Mouse (Mus musculus) erythroblast, embryonic 14.5 days (primary cell): ENCODE results near the gene Ccnt2. TPM values are rescaled to one million over a fixed set of nuclear protein-coding genes. Genes with fewer than 3 reads are reported as not detected.
"Not testable (repeated sequence)": the region's sequence is repeated elsewhere in the genome, so short reads cannot be mapped to it uniquely, and the experiment has no call there.

Source experiments
- H3K27me3 ChIP-seq: 2 replicates; pipeline ENCODE4 v1.6.1; 2012; ENCODE audit warnings: inconsistent platforms; ENCODE audit not compliant: control insufficient read depth
- H3K36me3 ChIP-seq: 2 replicates; pipeline ENCODE4 v1.6.1; 2012; ENCODE audit warnings: mild to moderate bottlenecking, inconsistent platforms; ENCODE audit not compliant: control insufficient read depth
- H3K4me1 ChIP-seq: 2 replicates; pipeline ENCODE4 v1.6.1; 2012; ENCODE audit warnings: inconsistent platforms; ENCODE audit not compliant: control insufficient read depth
- H3K4me3 ChIP-seq: replicated peaks from 2 replicates; pipeline ENCODE3; 2012; ENCODE audit warnings: moderate library complexity, mild to moderate bottlenecking, inconsistent platforms
- H3K9me3 ChIP-seq: 2 replicates; pipeline ENCODE4 v1.6.1; 2012; ENCODE audit warnings: low read length, inconsistent platforms, mixed read lengths; ENCODE audit not compliant: control insufficient read depth
- GATA1 ChIP-seq: IDR thresholded peaks from 2 replicates; pipeline ENCODE4 v1.6.1; 2012; ENCODE audit warnings: low read length, inconsistent platforms, mixed read lengths
- TAL1 ChIP-seq: IDR thresholded peaks from 3 replicates; pipeline ENCODE4 v1.6.1; 2012; ENCODE audit warnings: low read length, inconsistent platforms, mixed read lengths
- polyA plus RNA-seq: library from polyadenylated mRNA; stranded (reverse); fragments of >175 nt; gene quantifications from 2 replicates; pipeline ENCODE4 v1.2.3, GENCODE M21; 2012

The Ccnt2 gene
- polyA plus RNA-seq, 1 experiment: 1.2 TPM

GRCm38 (mm10) chr1:127756331-127757163 is 17.4 kb upstream of the Ccnt2 start:
- no peaks in the 10 kb centered on the region for H3K9me3 ChIP-seq
- no peaks in the 10 kb centered on the region for H3K27me3 ChIP-seq
- H3K4me3 ChIP-seq: peak overlapping the region; percentile 61
- H3K36me3 ChIP-seq: peaks cover 18% of the 10 kb centered on the region
- peaks cover 70% of the 10 kb centered on the region for H3K4me1 ChIP-seq
- TF ChIP-seq GATA1: peak; percentile 92
- peak; percentile 86 for TF ChIP-seq TAL1

GRCm38 (mm10) chr1:127757164-127757545 is 16.8 kb upstream of the Ccnt2 start:
- H3K4me1 ChIP-seq: peaks cover 73% of the 10 kb centered on the region

GRCm38 (mm10) chr1:127765468-127765867 is 8.5 kb upstream of the Ccnt2 start:
- peaks cover 13% of the 10 kb centered on the region for H3K4me1 ChIP-seq
- H3K27me3 ChIP-seq: no peaks in the 10 kb centered on the region
- H3K36me3 ChIP-seq: peaks cover 35% of the 10 kb centered on the region
- no peaks in the 10 kb centered on the region for H3K9me3 ChIP-seq
- TF ChIP-seq TAL1 (no peak), GATA1 (no peak)
- H3K4me3 ChIP-seq: no peak overlapping the region

More at GRCm38 (mm10) chr1:127757164-127757545, 16.8 kb upstream of the Ccnt2 start:
- H3K36me3 ChIP-seq: peaks cover 21% of the 10 kb centered on the region
- H3K27me3 ChIP-seq, H3K9me3 ChIP-seq: not testable (repeated sequence)
- peak overlapping the region; percentile 61 for H3K4me3 ChIP-seq

GRCm38 (mm10) chr1:127766741-127767140 is 7.2 kb upstream of the Ccnt2 start:
- Histone ChIP-seq H3K4me3 (no peak overlapping the region), H3K9me3 (no peaks in the 10 kb centered on the region), H3K4me1 (peaks cover 7% of the 10 kb centered on the region), H3K36me3 (peaks cover 35% of the 10 kb centered on the region), H3K27me3 (no peaks in the 10 kb centered on the region)
- TF ChIP-seq TAL1 (no peak), GATA1 (no peak)

GRCm38 (mm10) chr1:127773198-127773802 is 664 bp upstream of the Ccnt2 start:
- H3K9me3 ChIP-seq: no peaks in the 10 kb centered on the region
- peaks cover 37% of the 10 kb centered on the region for H3K36me3 ChIP-seq
- H3K4me1 ChIP-seq: peaks cover 41% of the 10 kb centered on the region
- H3K27me3 ChIP-seq: no peaks in the 10 kb centered on the region
- no peak for TF ChIP-seq TAL1
- no peak for TF ChIP-seq GATA1
- peak overlapping the region; percentile 87 for H3K4me3 ChIP-seq

- TF ChIP-seq TAL1: no peak
- Histone ChIP-seq H3K36me3 (peaks cover 49% of the 10 kb centered on the region), H3K4me3 (peak overlapping the region; percentile 87), H3K27me3 (no peaks in the 10 kb centered on the region), H3K4me1 (peaks cover 51% of the 10 kb centered on the region), H3K9me3 (no peaks in the 10 kb centered on the region)
Measured at GRCm38 (mm10) chr1:127774501-127774880, 527 bp downstream of the Ccnt2 start.

GRCm38 (mm10) chr1:127775206-127775720 is 1.3 kb downstream of the Ccnt2 start:
- H3K4me1 ChIP-seq: peaks cover 59% of the 10 kb centered on the region
- no peaks in the 10 kb centered on the region for H3K27me3 ChIP-seq
- TF ChIP-seq GATA1: no peak
- TF ChIP-seq TAL1: no peak
- peaks cover 54% of the 10 kb centered on the region for H3K36me3 ChIP-seq
- H3K9me3 ChIP-seq: no peaks in the 10 kb centered on the region
- peak overlapping the region; percentile 87 for H3K4me3 ChIP-seq

- H3K4me3 ChIP-seq: peak overlapping the region; percentile 87
- TF ChIP-seq TAL1 (no peak), GATA1 (no peak)
- H3K36me3 ChIP-seq: peaks cover 57% of the 10 kb centered on the region
- no peaks in the 10 kb centered on the region for H3K9me3 ChIP-seq
- H3K4me1 ChIP-seq: peaks cover 67% of the 10 kb centered on the region
- H3K27me3 ChIP-seq: no peaks in the 10 kb centered on the region
Measured at GRCm38 (mm10) chr1:127776246-127776645, 2.3 kb downstream of the Ccnt2 start.

GRCm38 (mm10) chr1:127778611-127779010 is 4.6 kb downstream of the Ccnt2 start:
- peaks cover 66% of the 10 kb centered on the region for H3K4me1 ChIP-seq

More at GRCm38 (mm10) chr1:127778611-127779010, 4.6 kb downstream of the Ccnt2 start:
- peaks cover 69% of the 10 kb centered on the region for H3K36me3 ChIP-seq
- no peak overlapping the region for H3K4me3 ChIP-seq
- H3K9me3 ChIP-seq: no peaks in the 10 kb centered on the region
- TF ChIP-seq GATA1: no peak
- TF ChIP-seq TAL1: no peak
- H3K27me3 ChIP-seq: no peaks in the 10 kb centered on the region
